Mouse (Mus musculus) liver, embryonic 18 days (tissue): ENCODE data around the gene Serpini1. TPM values are rescaled to one million over a fixed set of nuclear protein-coding genes. Genes with fewer than 3 reads are reported as not detected.

Experiments
- polyA plus RNA-seq: library from polyadenylated mRNA; depleted of rRNA; stranded (reverse); fragments of >200 nt; gene quantifications from 2 replicates; pipeline ENCODE4 v1.2.3, GENCODE M21; 2012; rRNA removed

The Serpini1 gene
- 0.09 and 0.11 TPM in 2 replicates for polyA plus RNA-seq

GRCm38 (mm10) chr3:75557292-75557691 lies at the start of gene Serpini1:
Serpini1 (plus strand) TSS chr3:75557547.

GRCm38 (mm10) chr3:75556695-75557291 lies 554 bp upstream of the Serpini1 start, which contains the start of gene Pdcd10:
Pdcd10 (minus strand) TSS chr3:75556856.

Other genes with a start within 250 kb of the Serpini1 start
- gene Wdr49, start 75.4 kb upstream of the Serpini1 start, polyA plus RNA-seq: not detected in 2 replicates
- gene Pdcd10, start 691 bp upstream of the Serpini1 start, polyA plus RNA-seq: 17.7 and 19.6 TPM in 2 replicates
- not detected in 2 replicates for gene Gm29133, start 190.7 kb downstream of the Serpini1 start, polyA plus RNA-seq